Mouse (Mus musculus): ENCODE measurements around the gene Neurl1b.

Neurl1b gene

DNA sequence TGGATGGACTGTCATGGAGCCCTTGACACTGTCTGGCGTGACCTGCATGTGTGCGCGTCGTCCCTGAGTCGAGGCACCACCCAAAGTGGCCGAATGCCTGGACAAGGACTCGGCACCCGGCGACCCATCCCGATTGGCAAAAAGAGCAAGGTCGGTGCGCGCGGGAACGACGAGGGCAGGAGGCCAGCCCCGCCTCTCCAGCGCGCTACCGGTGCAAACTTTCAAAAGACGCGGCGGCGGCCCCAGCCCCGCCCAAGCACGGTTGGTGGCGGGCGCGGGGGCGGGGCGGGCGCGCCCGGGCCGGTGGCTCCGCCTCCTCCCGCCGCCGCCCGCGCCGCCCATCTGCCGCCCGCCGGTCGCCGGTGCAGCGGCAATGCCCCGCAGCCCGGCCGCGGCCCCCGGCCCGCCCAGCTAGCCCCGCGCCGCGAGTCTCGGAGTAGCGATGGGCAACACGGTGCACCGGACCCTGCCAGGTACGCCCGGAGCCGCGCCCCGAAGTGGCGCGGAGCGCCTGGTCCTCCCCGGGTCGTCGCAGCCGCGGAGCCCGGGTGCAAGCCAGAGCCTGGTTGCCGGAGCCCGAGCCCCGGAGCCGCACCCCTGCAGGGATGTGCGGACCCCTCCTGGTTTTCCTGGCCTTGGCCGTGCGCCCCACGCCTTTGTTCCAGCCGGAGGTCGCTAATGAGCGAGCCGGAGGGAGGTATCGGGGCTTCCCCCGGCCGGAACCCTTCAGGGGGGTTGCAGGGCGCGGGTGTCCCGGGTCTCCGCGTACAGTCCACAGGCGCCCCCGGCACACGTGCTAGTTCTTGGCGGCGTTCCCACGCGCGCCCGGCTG, at the start of gene Neurl1b:
Neurl1b (plus strand) TSS at position 307 of the 832 bp plus-strand sequence.
- no peak for DNase-seq (ENCODE audit: extremely low read depth, low read depth)

DNA sequence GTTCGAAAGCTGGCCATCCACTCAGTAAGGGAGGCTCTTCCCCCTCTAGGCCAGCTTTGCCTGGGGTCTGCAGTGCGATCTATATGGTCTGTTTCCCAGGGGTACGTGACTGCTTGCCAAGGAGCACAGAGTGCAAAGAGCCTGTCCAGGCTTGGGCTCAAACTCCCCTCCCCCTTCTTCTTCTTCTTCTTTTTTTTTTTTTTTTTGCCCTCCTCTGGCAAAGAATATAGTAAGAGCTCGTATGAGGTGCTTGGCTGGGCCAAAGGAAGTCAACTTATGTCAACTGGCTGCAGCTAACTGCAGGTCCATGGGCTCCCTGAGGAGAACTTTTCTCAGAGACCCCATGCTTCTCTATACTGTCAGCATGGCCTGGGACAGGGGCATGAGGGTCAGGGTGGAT, 47.8 kb upstream of the Neurl1b start:
- DNase-seq (ENCODE audit: extremely low read depth, low read depth) = no peak

DNA sequence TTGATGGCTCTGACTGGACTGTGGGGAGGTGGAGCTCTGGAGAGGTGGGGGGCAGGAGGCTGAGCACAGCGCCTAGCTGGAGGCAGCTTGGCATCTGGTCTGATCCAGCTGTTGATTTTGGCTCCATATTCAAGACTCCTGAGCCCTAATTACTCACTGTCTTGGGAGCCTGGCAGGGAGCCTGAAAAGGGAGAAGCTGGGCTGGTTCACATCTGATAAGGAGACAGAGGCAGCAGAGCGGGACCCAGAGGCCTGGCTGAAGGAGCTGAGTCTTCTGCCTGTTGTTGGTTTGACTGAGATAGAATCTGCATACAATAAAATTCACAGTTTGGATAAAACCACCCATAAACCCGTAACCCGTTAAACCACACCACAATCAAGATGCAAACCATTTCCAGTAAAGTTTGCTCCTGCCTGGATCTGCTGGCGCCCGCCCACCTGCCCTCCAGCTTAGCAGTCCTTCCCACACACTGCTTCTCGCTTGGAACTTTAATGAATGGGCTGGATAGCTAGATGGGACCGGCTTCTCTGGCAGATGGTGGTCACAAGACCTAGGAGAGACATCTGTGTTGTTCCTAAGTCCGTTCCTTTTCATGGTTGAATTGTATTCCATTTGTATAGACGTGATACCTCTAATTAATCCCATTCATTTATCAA, 46.2 kb upstream of the Neurl1b start:
- peak; percentile 73 for DNase-seq (ENCODE audit: extremely low read depth, low read depth)

DNA sequence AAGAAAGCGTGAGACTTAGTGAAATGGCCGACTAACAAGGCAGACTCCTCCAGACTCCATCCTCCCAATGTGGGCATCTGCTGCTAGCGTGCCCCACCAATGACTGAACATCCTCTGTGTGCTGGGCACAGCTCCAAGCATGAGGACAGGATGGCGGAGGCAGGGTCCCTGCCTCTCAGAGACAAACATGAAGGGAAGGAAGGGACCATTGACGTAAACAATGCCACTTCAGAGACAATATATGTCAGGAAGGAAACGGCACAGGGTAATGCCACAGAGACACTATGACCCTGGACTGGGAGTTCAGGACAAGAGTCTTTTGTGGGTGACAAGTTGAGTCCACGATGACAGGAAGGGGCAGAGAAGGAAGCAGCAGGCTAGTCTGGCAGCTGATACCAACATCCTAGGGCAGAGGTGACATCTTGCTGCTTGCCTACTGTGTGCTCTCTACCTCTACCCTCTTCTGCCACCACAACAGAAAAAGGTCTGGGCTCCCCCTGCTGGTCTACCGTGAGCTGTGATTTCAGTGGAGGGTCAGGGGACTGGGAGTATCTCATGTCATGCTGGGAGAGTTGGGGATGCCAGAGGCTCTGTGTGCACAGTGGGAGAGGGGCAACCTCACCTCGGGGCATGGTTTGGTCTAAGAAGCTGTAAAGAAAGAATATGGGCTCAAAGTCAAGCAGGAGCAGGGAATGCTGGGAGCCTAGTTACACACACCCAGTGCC, 43.9 kb upstream of the Neurl1b start:
- no peak for DNase-seq (ENCODE audit: extremely low read depth, low read depth)

DNA sequence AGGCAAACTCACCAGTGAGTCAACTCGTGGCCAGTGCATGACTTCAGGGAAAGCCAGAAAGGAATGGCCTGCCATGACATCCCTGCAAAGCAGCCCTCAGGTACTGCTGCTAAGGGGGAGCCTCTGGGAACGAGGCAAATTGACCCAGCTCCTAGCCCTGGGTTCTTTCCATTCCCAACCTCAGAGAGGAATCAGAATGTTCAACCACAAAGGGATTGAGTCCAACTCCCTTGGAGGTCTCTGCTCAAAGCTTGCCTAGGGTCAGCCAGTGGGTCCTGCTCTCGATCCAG, 43.4 kb upstream of the Neurl1b start:
- DNase-seq (ENCODE audit: extremely low read depth, low read depth) = no peak

DNA sequence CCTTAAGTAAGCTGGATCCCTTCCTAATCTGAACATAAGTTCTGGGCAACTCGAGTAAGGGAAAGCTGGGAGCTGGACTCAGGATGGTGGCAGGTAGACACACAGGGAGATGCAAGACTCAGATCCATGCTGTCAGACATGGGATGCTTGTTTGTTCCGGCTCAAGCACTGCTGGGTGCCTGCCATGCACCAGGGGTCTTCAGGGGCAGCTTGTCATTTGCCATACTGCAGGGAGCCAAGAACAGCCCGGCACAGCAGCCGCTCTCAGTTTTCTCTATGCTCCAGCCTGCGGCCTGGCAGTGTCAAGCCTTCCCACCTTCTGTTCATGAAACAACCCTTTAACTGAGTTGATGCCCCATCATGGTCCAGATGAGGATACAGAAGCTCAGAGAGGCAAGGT, 41.4 kb upstream of the Neurl1b start:
- DNase-seq (ENCODE audit: extremely low read depth, low read depth) = no peak

DNA sequence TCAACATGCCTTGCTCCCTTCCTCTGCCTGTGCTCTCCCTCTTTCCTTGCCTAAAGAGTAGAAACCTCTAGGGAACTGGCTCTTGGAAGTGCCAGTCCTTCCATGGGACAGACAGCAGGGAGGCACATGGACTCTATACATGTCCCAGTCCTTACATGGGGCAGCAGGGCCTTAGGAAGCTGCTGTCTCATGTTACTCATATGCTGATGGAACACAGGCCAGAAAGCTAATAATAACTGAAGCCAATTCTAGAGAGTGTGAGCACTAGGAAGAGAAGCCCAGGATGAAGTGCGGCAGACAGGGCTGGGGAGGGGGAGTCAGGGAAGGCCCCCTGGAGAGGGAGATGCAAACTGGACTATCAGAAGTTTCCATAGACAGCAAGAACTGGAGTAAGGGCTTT, 38.2 kb upstream of the Neurl1b start:
- no peak for DNase-seq (ENCODE audit: extremely low read depth, low read depth)

DNA sequence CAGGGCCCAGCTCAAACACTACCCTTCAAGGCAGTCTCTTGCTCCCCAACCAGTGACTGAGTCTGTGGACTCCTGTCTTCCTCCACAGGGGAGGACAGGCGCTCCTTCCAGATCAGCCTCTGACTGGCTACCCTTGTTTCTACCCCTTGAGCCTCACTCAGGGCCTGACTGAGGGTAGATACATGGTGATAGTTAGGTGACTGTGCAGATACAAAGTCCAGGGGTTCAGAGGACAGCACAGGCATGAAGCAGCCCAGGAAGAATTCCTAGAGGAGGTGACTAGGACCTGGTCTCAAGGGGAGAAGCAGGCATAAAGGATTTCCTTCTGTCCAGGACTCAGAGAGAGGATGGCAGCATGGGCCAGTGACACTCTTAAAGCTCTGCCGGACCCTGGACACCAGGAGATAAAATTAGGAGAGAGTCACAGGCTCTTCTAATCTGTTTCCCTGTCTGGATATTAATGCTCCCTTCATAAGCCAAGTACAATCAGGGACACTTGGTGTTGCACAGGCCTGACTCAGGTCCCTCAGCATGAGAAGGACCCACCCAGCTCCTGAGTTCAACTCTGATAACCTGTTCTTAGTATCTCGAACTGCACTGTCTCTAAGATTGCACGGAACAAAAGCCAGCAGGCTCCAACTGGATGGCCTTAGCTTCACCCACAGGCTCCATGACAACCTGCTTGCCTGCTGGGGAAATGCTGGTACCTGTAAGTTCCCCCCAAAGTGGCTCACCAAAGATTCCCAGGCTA, 37.5 kb upstream of the Neurl1b start:
- no peak for DNase-seq (ENCODE audit: extremely low read depth, low read depth)

DNA sequence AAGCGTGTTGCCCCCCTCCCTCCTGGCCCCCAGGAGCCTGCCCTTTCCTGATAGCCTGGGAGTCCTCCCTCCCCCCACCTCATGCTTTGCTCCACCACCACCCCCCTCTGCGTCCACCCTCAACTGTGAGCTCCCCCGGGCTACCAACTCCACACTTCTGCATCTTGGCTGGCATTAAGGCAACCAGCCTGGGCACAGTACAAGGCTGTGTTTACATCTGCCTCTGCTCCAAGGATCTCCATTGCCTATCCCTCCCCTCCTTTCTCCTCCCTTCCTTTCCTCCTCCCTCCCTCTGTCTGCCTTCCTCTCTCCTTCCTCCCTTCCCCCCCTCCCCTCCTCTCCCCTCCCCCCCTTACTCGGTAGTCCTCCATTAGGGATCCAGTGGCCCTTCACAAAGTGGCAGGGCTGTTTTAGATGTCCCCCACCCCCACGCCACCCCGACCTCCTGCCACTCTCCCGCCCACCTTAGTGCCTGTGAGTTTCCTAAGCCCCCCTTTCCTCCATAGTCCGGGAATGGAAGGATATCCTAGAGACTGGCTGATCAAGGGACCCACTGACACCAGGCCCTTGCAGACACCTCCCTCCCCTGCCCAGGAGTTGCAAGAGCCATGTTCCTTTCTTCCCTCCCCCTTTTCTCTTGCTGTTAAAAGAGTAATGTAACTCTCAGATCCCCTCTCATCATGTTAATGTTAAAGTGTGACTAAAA, 34.2 kb upstream of the Neurl1b start:
- no peak for DNase-seq (ENCODE audit: extremely low read depth, low read depth)

DNA sequence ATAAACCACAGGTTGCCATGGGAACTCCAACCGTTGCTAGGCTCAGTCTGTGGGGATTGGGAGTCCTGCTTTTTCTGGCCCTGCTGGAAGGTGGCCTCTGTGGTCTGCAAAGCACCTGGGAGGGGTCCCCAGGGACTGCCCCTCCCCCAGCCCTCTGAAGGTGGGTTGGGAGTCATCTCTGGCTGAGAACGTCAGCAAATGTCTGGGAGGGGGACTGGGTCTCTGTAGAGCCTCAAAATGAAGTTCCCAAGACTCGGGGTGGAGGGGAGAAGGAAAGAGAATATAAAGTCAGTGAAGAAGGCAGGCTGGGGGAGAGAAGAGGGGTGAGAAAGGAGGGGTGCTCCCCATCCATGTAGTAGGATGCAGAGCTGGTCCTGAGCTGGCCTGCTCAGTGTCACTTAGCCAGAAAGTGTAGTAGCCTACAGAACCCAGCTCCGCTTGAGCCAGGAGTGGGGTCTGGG, 33.6 kb upstream of the Neurl1b start:
- no peak for DNase-seq (ENCODE audit: extremely low read depth, low read depth)

DNA sequence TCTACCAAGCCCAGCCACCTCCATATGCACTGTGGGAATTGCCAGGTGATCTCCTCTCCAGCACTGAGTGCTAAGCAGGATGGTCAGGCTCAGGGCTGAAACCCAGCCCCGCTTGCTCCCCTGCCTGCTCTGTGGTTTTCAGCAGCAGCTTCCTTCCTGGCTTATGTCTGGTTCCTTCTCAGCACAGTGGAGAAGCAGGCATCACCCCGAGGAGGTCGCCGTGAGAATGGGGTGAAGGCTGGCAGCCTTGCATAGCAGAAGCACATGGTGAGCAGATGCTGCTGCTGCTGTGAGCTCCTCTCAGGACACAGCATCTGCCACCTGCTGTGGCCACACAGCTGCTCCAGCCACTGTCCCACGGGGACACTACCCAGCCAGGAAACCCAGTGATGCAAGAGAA, 33.0 kb upstream of the Neurl1b start:
- no peak for DNase-seq (ENCODE audit: extremely low read depth, low read depth)

DNA sequence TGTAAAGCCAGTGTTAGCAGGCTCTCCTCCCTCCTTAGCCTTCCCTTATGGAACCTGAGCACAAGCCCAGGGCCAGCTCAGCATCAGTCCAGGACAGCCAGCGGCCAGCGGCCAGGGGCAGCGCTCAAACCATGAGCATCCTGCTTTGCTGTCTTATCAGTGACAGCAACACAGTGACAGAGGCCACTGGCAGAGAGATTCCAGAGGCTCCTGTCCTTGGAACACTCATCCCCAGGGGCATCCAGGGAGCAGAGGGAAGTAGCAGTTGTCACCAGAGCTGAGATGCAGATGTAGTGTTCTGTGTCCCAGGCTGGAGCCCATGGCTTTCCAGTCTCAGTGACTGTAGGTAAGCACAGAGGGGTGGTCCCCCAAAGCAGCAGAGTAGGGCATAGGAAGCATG, 32.5 kb upstream of the Neurl1b start:
- no peak for DNase-seq (ENCODE audit: extremely low read depth, low read depth)

DNA sequence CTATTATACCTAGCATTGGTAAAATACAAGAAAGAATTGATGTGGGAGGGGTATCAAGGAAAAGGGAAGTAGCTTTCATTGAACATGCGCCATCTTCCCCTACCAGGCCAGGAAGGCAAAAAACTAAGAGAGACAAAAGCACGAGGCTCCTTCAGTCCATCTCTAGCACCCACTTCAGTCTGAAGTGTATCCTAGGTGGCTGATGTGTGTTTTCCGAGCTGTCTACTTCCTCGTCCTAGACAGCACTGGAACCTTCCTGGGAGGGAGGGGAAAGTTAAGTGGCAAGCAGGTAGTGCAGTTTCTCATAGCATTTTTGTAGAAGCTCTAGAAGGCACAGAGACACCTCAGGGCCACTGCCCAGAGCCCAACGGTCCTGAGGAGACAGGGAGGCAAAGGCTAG, 31.9 kb upstream of the Neurl1b start:
- no peak for DNase-seq (ENCODE audit: extremely low read depth, low read depth)

DNA sequence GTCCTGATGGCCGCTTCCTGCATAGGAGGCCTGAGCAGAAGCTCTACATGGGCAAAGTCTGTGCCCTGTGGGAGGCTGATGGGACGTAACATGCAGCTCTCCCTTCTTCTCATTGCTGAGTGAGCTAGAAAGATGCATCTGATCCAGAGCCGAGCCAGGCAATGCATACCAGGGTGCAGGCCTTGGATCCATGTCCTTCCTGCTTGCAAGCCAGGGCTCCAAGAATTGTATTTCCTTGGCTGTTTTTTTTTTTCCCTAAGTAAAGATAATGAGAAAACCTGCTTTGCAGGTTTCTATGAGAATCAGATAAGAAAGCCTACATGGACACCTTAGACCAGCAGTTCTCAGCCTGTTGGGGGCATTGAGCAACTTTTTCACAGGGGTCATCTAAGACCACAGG, 30.5 kb upstream of the Neurl1b start:
- DNase-seq (ENCODE audit: extremely low read depth, low read depth) = no peak

DNA sequence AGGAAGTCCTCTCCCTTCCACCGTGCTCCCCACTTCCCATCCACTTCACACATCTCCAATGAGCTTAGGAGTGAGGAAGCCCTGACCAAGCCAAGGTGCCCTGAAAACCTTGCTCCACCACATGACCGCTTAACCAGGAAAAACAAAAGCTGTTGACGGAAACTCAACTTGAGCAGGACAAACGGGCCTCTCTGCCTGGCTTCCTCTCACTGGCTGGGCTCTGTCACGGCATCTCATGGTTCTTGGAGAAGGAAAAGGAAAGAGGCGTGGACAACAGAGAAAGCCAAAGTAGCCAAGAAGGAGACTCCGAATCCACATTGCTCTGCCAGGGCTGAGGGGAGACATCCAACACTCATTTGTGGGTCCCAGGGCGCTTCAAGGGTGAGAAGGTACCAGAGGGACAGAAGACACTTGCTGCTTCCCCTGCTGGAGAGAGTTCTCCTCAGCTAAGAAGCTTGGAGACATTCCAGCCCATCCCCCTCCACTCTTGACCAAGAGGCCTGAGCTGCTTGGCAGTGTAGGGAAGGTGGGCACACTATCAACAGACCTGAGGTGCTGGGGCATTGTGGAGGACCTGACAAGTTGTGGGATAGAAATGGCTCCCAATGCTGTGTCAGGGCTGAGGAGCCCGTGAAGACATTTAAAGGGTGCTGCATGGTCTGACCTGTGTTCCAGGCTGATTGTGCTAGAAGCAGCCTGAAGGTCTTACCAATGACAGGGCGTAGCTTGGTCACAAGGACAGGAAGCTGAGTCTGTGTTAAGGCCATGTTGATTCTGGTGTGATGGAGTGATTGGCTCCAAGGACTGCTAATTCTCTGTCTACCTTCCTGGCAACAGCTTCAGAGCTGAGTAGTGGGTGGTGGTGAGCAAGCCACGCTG, 29.1 kb upstream of the Neurl1b start:
- DNase-seq (ENCODE audit: extremely low read depth, low read depth) = no peak

DNA sequence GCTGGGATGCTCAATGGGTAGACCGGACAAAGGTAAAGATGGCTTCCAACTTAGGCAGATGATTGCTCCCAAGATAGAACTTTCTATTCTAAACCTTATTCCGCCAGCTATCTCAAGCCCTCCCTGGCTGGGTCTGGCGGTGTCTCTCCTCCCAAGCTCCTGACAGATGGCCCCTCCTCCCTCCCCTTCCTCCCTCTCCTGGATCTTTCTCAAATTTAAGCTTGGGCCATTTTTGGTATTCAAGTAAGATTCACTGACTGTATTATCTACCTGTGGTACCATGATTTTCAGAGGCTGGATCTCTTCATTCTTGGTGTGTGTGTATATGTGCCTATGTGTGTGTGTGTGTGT, 28.5 kb upstream of the Neurl1b start:
- DNase-seq (ENCODE audit: extremely low read depth, low read depth) = no peak

DNA sequence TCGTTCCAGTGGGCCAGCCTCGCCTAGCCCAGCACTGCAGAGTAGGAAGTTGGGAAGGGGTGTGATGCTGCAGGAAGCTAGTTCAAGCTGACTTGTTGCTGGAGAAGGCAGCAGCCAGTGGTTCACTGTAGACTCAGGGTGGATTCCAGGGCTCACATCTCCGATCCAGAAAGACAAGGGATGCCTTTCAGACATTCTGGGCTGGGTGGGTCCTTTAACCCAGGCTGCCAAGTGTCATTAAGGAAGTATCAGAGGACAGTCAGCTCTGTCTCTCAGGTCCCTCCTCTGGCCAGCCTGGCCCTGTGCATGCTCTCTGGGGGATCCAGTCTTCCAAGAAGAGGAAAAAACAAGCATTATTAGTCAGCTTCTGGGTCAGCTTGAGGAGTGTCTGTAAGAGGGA, 26.5 kb upstream of the Neurl1b start:
- no peak for DNase-seq (ENCODE audit: extremely low read depth, low read depth)

DNA sequence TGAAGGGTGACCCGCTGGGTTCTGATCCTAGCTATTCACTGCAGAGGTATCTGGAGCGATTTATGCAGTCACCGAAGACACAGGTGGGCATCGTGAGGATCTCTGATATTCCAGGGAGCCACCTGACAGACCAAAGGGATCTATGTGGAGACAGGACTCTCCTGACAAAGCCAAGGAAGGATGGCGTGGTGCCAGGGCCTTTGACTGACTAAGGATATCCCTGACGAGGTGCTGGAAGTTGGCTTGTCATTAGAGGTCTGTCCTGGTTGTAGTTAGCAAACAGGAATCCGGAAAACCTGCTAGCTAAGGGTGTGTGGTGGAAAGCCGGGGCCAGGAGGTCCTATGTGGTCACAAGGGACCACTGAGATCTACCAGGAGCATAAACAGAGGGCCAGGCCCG, 25.4 kb upstream of the Neurl1b start:
- DNase-seq (ENCODE audit: extremely low read depth, low read depth) = no peak

DNA sequence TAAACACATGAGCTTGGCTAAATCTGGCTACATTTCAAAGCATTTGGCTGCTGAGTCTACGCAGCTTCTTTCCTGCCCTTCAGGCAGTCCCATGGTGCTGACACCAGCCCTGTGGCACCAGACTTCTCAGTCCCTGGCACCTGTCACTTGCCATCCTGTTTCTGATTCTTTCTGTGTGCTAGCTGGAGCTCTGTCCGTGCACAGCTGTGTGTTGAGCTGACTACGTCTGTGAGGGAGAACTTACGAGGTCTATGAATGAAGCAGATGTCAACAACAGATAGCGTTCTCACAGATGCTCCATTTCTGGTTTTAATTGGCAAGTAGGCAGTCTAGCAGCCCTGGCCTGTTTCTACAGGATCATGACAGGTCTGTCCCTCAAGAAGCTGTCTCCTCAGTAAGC, 24.0 kb upstream of the Neurl1b start:
- no peak for DNase-seq (ENCODE audit: extremely low read depth, low read depth)

DNA sequence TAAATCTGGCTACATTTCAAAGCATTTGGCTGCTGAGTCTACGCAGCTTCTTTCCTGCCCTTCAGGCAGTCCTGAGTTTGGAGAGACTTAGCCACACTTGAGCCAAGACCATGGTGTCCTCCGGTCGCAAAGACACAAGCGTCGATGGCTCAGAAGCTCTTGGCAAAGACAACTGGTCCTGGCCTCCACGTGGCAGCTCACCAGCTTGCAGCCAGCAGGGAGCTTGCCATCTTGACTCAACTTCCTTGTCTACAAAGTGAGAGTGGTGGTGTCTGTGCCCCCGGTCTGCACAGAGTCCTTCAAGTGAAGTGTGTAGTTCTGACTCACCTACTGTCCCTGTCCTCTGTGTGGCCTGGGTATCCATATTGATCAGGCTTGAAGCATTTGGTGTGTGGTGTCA, 22.3 kb upstream of the Neurl1b start:
- no peak for DNase-seq (ENCODE audit: extremely low read depth, low read depth)

All from MEL-GATA-1-ER (cell line).